Mouse (Mus musculus) embryonic facial prominence, embryonic 15.5 days (tissue): ENCODE data around the gene Cyp46a1. TPM values are rescaled to one million over a fixed set of nuclear protein-coding genes. Genes with fewer than 3 reads are reported as not detected.

ENCODE experiments used
- ATAC-seq: fragments of 200-750 bp; cut with Nextera tagmentation; 2 replicates; pipeline ENCODE4 v1.8.0; 2017; ENCODE audit warnings: low read depth, moderate TSS enrichment; ENCODE audit not compliant: insufficient number of reproducible peaks, low FRiP score, low TSS enrichment
- H3K27ac ChIP-seq: fragments of 300-500 bp; sonication (generic); replicated peaks from 2 replicates; pipeline ENCODE4 v1.5.1; 2015; ENCODE audit warnings: mild to moderate bottlenecking, inconsistent platforms
- H3K27me3 ChIP-seq: fragments of 300-500 bp; sonication (generic); 2 replicates; pipeline ENCODE4 v1.6.1; 2015; ENCODE audit warnings: inconsistent platforms
- H3K36me3 ChIP-seq: fragments of 300-500 bp; sonication (generic); 2 replicates; pipeline ENCODE4 v1.6.1; 2015; ENCODE audit warnings: mild to moderate bottlenecking, inconsistent platforms
- H3K4me1 ChIP-seq: fragments of 300-500 bp; sonication (generic); 2 replicates; pipeline ENCODE4 v1.6.1; 2015; ENCODE audit warnings: inconsistent platforms
- H3K4me2 ChIP-seq: fragments of 300-500 bp; sonication (generic); replicated peaks from 2 replicates; pipeline ENCODE4 v1.6.1; 2015; ENCODE audit warnings: mild to moderate bottlenecking, inconsistent platforms
- H3K4me3 ChIP-seq: fragments of 300-500 bp; sonication (generic); replicated peaks from 2 replicates; pipeline ENCODE4 v1.5.1; 2015; ENCODE audit warnings: mild to moderate bottlenecking, inconsistent platforms
- H3K9ac ChIP-seq: fragments of 300-500 bp; sonication (generic); 2 replicates; pipeline ENCODE4 v1.6.1; 2015; ENCODE audit warnings: inconsistent platforms
- H3K9me3 ChIP-seq: fragments of 300-500 bp; sonication (generic); replicated peaks from 2 replicates; pipeline ENCODE4 v1.6.1; 2016; ENCODE audit warnings: inconsistent platforms
- WGBS: fragments of 180-500 bp; shearing (Covaris S2); methylation state at CpG from one replicate; pipeline ENCODE4 v1.1.7; 2015; 5-methylcytosine and 5-hydroxymethylcytosine counted together
- polyA plus RNA-seq: library from polyadenylated mRNA; unstranded; fragments of >200 nt; fragmentation: Nextera tagmentation; extraction: Ambion mirVana; gene quantifications from 2 replicates; pipeline ENCODE4 v1.2.1, GENCODE M21; 2015

The Cyp46a1 gene
- polyA plus RNA-seq, 1 experiment from 2014 or later = 9.5 TPM

- H3K9me3 ChIP-seq = no peaks in the 10 kb centered on the region
- H3K9ac ChIP-seq = no peak overlapping the region
- WGBS = 29% methylated on average over 6 of the region's 6 CpGs
- H3K27ac ChIP-seq = no peak overlapping the region
- no peaks in the 10 kb centered on the region for H3K36me3 ChIP-seq
- no peak overlapping the region for H3K4me2 ChIP-seq
- ATAC-seq = no peak
- H3K4me1 ChIP-seq = peaks cover 14% of the 10 kb centered on the region
- H3K27me3 ChIP-seq = peaks cover 37% of the 10 kb centered on the region
- H3K4me3 ChIP-seq = no peak overlapping the region
These were observed 30.3 kb upstream of the Cyp46a1 start for GRCm38 (mm10) chr12:108303778-108304365.

- WGBS = 67% methylated on average over 8 of the region's 8 CpGs
- Histone ChIP-seq H3K27ac (no peak overlapping the region), H3K4me2 (no peak overlapping the region), H3K9ac (no peak overlapping the region), H3K9me3 (no peaks in the 10 kb centered on the region), H3K4me3 (no peak overlapping the region), H3K4me1 (peaks cover 14% of the 10 kb centered on the region), H3K27me3 (peaks cover 37% of the 10 kb centered on the region), H3K36me3 (no peaks in the 10 kb centered on the region)
- no peak for ATAC-seq
These were observed 29.0 kb upstream of the Cyp46a1 start for GRCm38 (mm10) chr12:108305172-108305571.

- Histone ChIP-seq H3K9ac (peak within 1 kb of the TSS; percentile 41), H3K4me1 (peaks cover 14% of the 10 kb centered on the region), H3K9me3 (no peaks in the 10 kb centered on the region), H3K4me3 (peak within 1 kb of the TSS; percentile 56), H3K36me3 (no peaks in the 10 kb centered on the region), H3K27ac (no peak within 1 kb of the TSS), H3K27me3 (peaks cover 37% of the 10 kb centered on the region), H3K4me2 (peak within 1 kb of the TSS; percentile 93)
- WGBS = 2% methylated on average over 67 of the region's 67 CpGs
- ATAC-seq = peak; percentile 5; the same call in 1 of the 2 replicates
These were observed 28.1 kb upstream of the Cyp46a1 start, which contains the start of gene Hhipl1 for GRCm38 (mm10) chr12:108305812-108306794. Gene Hhipl1, plus strand, starts transcription at chr12:108306270.

GRCm38 (mm10) chr12:108307553-108307952 is 26.6 kb upstream of the Cyp46a1 start:
- H3K9me3 ChIP-seq = no peaks in the 10 kb centered on the region
- no peaks in the 10 kb centered on the region for H3K36me3 ChIP-seq
- H3K27me3 ChIP-seq = peaks cover 37% of the 10 kb centered on the region
- ATAC-seq = no peak
- no peak overlapping the region for H3K4me2 ChIP-seq
- H3K9ac ChIP-seq = no peak overlapping the region
- 22% methylated on average over 14 of the region's 14 CpGs for WGBS
- no peak overlapping the region for H3K27ac ChIP-seq
- H3K4me1 ChIP-seq = peaks cover 12% of the 10 kb centered on the region
- H3K4me3 ChIP-seq = no peak overlapping the region

- Histone ChIP-seq H3K27ac (no peak overlapping the region), H3K4me2 (no peak overlapping the region), H3K4me3 (no peak overlapping the region), H3K36me3 (no peaks in the 10 kb centered on the region), H3K9ac (no peak overlapping the region), H3K4me1 (peaks cover 12% of the 10 kb centered on the region), H3K27me3 (peaks cover 37% of the 10 kb centered on the region), H3K9me3 (no peaks in the 10 kb centered on the region)
- WGBS = 76% methylated on average over 16 of the region's 16 CpGs
- ATAC-seq = no peak
These were observed 25.8 kb upstream of the Cyp46a1 start for GRCm38 (mm10) chr12:108308363-108308856.

GRCm38 (mm10) chr12:108309116-108309794 is 24.9 kb upstream of the Cyp46a1 start:
- no peak overlapping the region for H3K4me2 ChIP-seq
- H3K9ac ChIP-seq = no peak overlapping the region
- peaks cover 37% of the 10 kb centered on the region for H3K27me3 ChIP-seq
- 48% methylated on average over 8 of the region's 8 CpGs for WGBS
- ATAC-seq = no peak
- H3K9me3 ChIP-seq = no peaks in the 10 kb centered on the region
- H3K36me3 ChIP-seq = no peaks in the 10 kb centered on the region
- peaks cover 12% of the 10 kb centered on the region for H3K4me1 ChIP-seq
- no peak overlapping the region for H3K4me3 ChIP-seq
- no peak overlapping the region for H3K27ac ChIP-seq

- H3K4me3 ChIP-seq = no peak overlapping the region
- no peak overlapping the region for H3K9ac ChIP-seq
- ATAC-seq = no peak
These were observed 24.1 kb upstream of the Cyp46a1 start for GRCm38 (mm10) chr12:108310041-108310440.

GRCm38 (mm10) chr12:108310456-108311027 is 23.6 kb upstream of the Cyp46a1 start:
- Histone ChIP-seq H3K4me2 (no peak overlapping the region), H3K9ac (no peak overlapping the region), H3K36me3 (no peaks in the 10 kb centered on the region), H3K27me3 (peaks cover 29% of the 10 kb centered on the region), H3K27ac (no peak overlapping the region), H3K4me3 (no peak overlapping the region), H3K4me1 (peaks cover 12% of the 10 kb centered on the region), H3K9me3 (no peaks in the 10 kb centered on the region)
- ATAC-seq = no peak
- 80% methylated on average over 7 of the region's 7 CpGs for WGBS

More at GRCm38 (mm10) chr12:108310041-108310440, 24.1 kb upstream of the Cyp46a1 start:
- H3K36me3 ChIP-seq = no peaks in the 10 kb centered on the region
- WGBS = 72% methylated on average over 4 of the region's 4 CpGs
- H3K4me1 ChIP-seq = peaks cover 12% of the 10 kb centered on the region
- peaks cover 34% of the 10 kb centered on the region for H3K27me3 ChIP-seq
- H3K9me3 ChIP-seq = no peaks in the 10 kb centered on the region
- H3K27ac ChIP-seq = no peak overlapping the region
- no peak overlapping the region for H3K4me2 ChIP-seq

GRCm38 (mm10) chr12:108311741-108312290 is 22.4 kb upstream of the Cyp46a1 start:
- 88% methylated on average over 27 of the region's 27 CpGs for WGBS

GRCm38 (mm10) chr12:108312432-108312851 is 21.7 kb upstream of the Cyp46a1 start:
- Histone ChIP-seq H3K36me3 (no peaks in the 10 kb centered on the region), H3K27me3 (peaks cover 33% of the 10 kb centered on the region), H3K4me3 (no peak overlapping the region), H3K9me3 (no peaks in the 10 kb centered on the region), H3K4me1 (no peaks in the 10 kb centered on the region), H3K4me2 (no peak overlapping the region), H3K9ac (no peak overlapping the region), H3K27ac (no peak overlapping the region)
- ATAC-seq = no peak
- 45% methylated on average over 6 of the region's 6 CpGs for WGBS

More at GRCm38 (mm10) chr12:108311741-108312290, 22.4 kb upstream of the Cyp46a1 start:
- no peaks in the 10 kb centered on the region for H3K36me3 ChIP-seq
- H3K27me3 ChIP-seq = peaks cover 32% of the 10 kb centered on the region
- no peaks in the 10 kb centered on the region for H3K4me1 ChIP-seq
- H3K27ac ChIP-seq = no peak overlapping the region
- no peak overlapping the region for H3K9ac ChIP-seq
- H3K9me3 ChIP-seq = no peaks in the 10 kb centered on the region
- ATAC-seq = no peak
- H3K4me2 ChIP-seq = no peak overlapping the region
- H3K4me3 ChIP-seq = no peak overlapping the region
